Mouse (Mus musculus) midbrain, embryonic 14.5 days (tissue): Measurements from ENCODE around the gene Toe1. TPM values are rescaled to one million over a fixed set of nuclear protein-coding genes. Genes with fewer than 3 reads are reported as not detected.

Experiments
- ATAC-seq: fragments of 200-750 bp; cut with Nextera tagmentation; 2 replicates; pipeline ENCODE4 v1.8.0; 2017; ENCODE audit warnings: moderate number of reproducible peaks, moderate library complexity; ENCODE audit not compliant: low FRiP score, low TSS enrichment
- DNase-seq: peaks from one replicate; pipeline ENCODE4 v3.0.0-alpha.2; 2015
- H3K27ac ChIP-seq: fragments of 300-500 bp; sonication (generic); replicated peaks from 2 replicates; pipeline ENCODE4 v1.5.1; 2014; ENCODE audit warnings: mild to moderate bottlenecking, low read depth, low read length, moderate library complexity
- H3K27me3 ChIP-seq: fragments of 300-500 bp; sonication (generic); 2 replicates; pipeline ENCODE4 v1.6.1; 2014; ENCODE audit warnings: low read length, control low read depth, mixed read lengths; ENCODE audit not compliant: control insufficient read depth, insufficient read depth
- H3K36me3 ChIP-seq: fragments of 300-500 bp; sonication (generic); 2 replicates; pipeline ENCODE4 v1.6.1; 2014; ENCODE audit warnings: low read length, control low read depth; ENCODE audit not compliant: control insufficient read depth, insufficient read depth
- H3K4me1 ChIP-seq: fragments of 300-500 bp; sonication (generic); 2 replicates; pipeline ENCODE4 v1.6.1; 2014; ENCODE audit warnings: mild to moderate bottlenecking, antibody characterized with exemption, low read length, control low read depth; ENCODE audit not compliant: control insufficient read depth, insufficient read depth
- H3K4me2 ChIP-seq: fragments of 300-500 bp; sonication (generic); 2 replicates; pipeline ENCODE4 v1.6.1; 2014; ENCODE audit warnings: mild to moderate bottlenecking, low read length, moderate library complexity
- H3K4me3 ChIP-seq: fragments of 300-500 bp; sonication (generic); replicated peaks from 2 replicates; pipeline ENCODE4 v1.5.1; 2014; ENCODE audit warnings: low read depth, low read length
- H3K9ac ChIP-seq: fragments of 300-500 bp; sonication (generic); replicated peaks from 2 replicates; pipeline ENCODE4 v1.6.1; 2014; ENCODE audit warnings: mild to moderate bottlenecking, low read length, moderate library complexity
- H3K9me3 ChIP-seq: fragments of 300-500 bp; sonication (generic); 2 replicates; pipeline ENCODE4 v1.6.1; 2016; ENCODE audit warnings: low read length, control low read depth, mixed read lengths; ENCODE audit not compliant: control insufficient read depth
- WGBS: fragments of 180-500 bp; shearing (Covaris S2); extraction: QIAGEN DNeasy Blood & Tissue Kit; methylation state at CpG from one replicate; pipeline ENCODE4 v1.1.7; 2014; 5-methylcytosine and 5-hydroxymethylcytosine counted together
- polyA plus RNA-seq: library from polyadenylated mRNA; unstranded; fragments of >200 nt; fragmentation: Nextera tagmentation; extraction: Ambion mirVana; gene quantifications from 2 replicates; pipeline ENCODE4 v1.2.1, GENCODE M21; 2014

The Toe1 gene
- polyA plus RNA-seq, 1 experiment from 2014 or later = 30.4 TPM

DNA sequence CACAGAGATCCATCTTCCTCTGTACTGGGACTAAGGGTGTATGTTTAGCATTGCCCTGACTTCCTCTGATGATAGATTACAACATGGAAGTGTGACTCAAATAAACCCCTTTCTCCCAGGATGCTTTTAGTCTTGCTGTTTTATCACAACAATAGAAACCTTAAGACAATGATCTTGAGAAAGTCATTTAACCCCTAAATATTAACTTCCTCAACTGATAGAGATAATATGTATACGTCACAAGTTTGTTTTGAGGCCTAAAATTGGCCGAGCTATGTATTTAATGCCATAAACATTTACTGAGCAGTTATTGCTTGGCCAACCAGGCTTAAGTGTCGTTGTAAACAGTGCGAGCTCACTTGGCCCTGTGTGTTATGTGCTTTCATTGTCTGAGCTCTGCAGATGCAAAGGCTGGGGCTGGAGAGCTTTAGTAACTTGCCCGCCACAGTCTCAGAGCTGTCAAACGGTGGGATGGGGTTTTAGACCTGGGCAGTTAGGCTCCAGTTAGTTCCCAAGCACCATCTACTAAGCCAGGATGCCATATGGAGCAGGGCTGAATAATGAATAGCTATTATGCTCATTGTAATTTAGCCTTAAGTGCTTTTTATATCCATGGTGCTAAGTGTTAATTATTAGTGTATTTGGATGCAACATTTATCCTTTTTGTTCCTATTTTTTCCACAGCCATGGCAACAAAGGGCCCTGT is 22.1 kb upstream of the Toe1 start:
- Histone ChIP-seq H3K9me3 (no peaks in the 10 kb centered on the region), H3K27me3 (no peaks in the 10 kb centered on the region), H3K4me3 (no peak overlapping the region), H3K9ac (peak overlapping the region; percentile 44), H3K4me2 (no peak overlapping the region), H3K27ac (peak overlapping the region; percentile 43), H3K4me1 (peaks cover 9% of the 10 kb centered on the region), H3K36me3 (no peaks in the 10 kb centered on the region)
- WGBS = 31% methylated on average over 6 of the region's 6 CpGs
- DNase-seq (peak; percentile 24), ATAC-seq (no peak)

DNA sequence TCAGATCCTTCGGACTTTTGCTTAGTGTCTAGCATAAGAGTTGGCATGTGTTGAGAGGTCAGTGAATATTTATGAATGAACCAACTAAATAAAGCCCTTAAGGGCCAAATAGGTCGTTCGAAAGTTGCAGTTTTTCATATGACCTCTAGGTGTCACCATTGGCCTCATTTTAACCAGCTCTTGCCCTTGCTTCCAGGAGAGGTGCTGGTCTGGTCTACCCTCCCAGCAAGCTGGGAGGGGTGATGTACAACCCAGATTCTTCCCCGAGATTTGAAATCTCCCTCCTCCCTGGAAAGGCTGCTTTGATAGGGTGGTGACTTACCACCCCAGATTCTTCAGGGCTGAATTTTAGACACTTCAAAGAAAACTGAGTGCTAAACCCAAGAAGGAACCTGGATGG is 20.4 kb upstream of the Toe1 start:
- H3K27me3 ChIP-seq = no peaks in the 10 kb centered on the region
- ATAC-seq = peak; percentile 21; the same call in 1 of the 2 replicates
- no peak overlapping the region for H3K4me2 ChIP-seq
- H3K27ac ChIP-seq = no peak overlapping the region
- under 1% methylated on average over 4 of the region's 4 CpGs for WGBS
- peak; percentile 89 for DNase-seq
- H3K9me3 ChIP-seq = no peaks in the 10 kb centered on the region
- no peaks in the 10 kb centered on the region for H3K36me3 ChIP-seq
- H3K4me3 ChIP-seq = no peak overlapping the region
- peaks cover 9% of the 10 kb centered on the region for H3K4me1 ChIP-seq
- H3K9ac ChIP-seq = no peak overlapping the region

DNA sequence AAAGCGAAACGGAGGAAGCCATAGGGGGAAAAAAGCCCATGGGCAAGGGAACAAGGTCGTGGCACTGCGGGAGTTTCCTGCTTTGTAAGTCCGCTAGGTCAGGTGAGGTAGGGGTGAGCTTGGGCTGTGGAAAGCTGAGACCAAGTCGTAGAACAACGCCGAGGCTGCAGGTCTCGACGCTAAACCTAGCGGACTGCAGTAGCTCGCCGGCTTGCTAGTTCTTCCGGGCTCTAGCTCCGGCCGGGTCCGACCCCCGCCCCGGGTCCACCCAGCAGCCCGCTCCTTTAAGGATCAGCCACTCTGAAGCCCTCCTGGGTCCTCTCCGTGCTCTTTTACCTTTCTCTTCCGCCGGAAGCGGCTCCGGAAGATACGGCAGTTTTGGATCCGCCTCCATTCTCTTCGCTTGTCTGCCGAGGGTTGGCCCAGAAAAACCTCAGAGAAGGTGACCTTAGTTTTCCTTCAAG is 17.1 kb upstream of the Toe1 start:
- Histone ChIP-seq H3K4me1 (peaks cover 17% of the 10 kb centered on the region), H3K9ac (peak overlapping the region; percentile 69), H3K9me3 (no peaks in the 10 kb centered on the region), H3K27ac (peak overlapping the region; percentile 75), H3K4me2 (peak overlapping the region; percentile 71), H3K4me3 (peak overlapping the region; percentile 47), H3K36me3 (no peaks in the 10 kb centered on the region), H3K27me3 (peaks cover 19% of the 10 kb centered on the region; the same call in 1 of the 2 replicates)
- peak; percentile 89 for DNase-seq
- WGBS = under 1% methylated on average over 29 of the region's 29 CpGs
- peak; percentile 57; the same call in 1 of the 2 replicates for ATAC-seq

DNA sequence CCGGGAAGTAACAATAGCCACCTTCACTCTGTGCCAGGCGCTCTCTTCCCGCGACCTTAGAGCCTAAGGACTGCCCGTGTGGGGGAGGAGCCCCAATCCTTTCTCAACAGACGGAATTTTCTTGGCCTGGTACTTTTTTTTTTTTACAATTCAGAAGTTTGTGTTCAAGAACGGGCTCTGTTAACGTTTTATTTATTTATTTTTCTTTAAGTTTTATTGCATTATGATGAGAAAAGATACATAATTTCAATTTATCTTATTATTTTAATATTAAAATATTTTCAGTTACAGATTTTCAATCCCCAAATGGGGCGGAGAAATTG is 14.2 kb upstream of the Toe1 start, which contains the start of gene Hpdl:
Hpdl (minus strand) TSS at position 14 of the 323 bp plus-strand sequence.
- ATAC-seq (0 out of 2 replicates have a peak, but pooled peaks have one; percentile 33), DNase-seq (no peak)
- WGBS = 14% methylated on average over 9 of the region's 9 CpGs

DNA sequence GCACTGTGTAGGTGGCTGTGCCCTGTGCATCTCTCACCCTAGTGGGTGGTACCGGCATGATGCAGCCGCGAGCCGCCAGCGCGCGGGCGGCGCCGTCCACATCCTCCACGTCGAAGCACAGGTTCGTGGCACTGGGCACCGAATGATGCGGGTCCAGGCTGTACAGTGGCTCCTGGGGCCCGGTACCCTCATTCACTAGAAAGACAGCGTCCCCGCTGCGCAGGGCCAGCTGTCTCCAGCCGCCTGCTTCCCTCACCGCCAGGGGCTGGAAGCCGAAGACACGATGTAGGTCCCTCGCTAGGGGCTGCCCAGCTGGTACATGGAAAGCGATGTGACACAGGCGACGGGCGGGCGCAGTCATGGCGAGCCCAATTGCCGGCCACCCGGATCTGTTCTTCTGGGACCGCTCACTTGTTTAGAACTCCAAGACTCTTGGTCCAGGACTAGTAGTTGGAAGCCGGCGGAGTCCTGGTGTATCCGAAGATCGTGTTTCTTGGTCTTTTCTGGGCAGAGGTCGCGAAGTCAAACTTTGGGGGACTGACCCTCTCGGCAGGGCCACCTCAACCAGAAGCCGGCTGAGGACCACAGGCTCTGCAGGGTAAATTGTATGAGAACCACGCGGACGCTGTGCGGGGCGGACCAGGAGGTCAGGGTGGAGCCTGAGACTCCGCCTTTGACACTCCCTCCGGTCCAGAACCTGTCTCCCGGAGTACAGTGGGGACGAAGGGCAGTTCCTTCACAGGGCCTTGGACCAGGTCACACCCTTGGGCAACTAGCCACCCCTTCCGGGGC is 13.7 kb upstream of the Toe1 start:
- Histone ChIP-seq H3K4me1 (peaks cover 17% of the 10 kb centered on the region), H3K4me3 (peak overlapping the region; percentile 39), H3K36me3 (no peaks in the 10 kb centered on the region), H3K4me2 (peak overlapping the region; percentile 80), H3K9me3 (no peaks in the 10 kb centered on the region), H3K27ac (no peak overlapping the region), H3K27me3 (peaks cover 22% of the 10 kb centered on the region; the same call in 1 of the 2 replicates), H3K9ac (peak overlapping the region; percentile 43)
- DNase-seq = peak; percentile 77
- under 1% methylated on average over 51 of the region's 51 CpGs for WGBS
- peak; percentile 68 for ATAC-seq

More for the DNA sequence above, 14.2 kb upstream of the Toe1 start, which contains the start of gene Hpdl:
- no peaks in the 10 kb centered on the region for H3K9me3 ChIP-seq
- H3K36me3 ChIP-seq = no peaks in the 10 kb centered on the region
- peak within 1 kb of the TSS; percentile 43 for H3K9ac ChIP-seq
- H3K4me1 ChIP-seq = peaks cover 17% of the 10 kb centered on the region
- no peak within 1 kb of the TSS for H3K27ac ChIP-seq
- H3K4me3 ChIP-seq = peak within 1 kb of the TSS; percentile 39
- peak within 1 kb of the TSS; percentile 80 for H3K4me2 ChIP-seq
- H3K27me3 ChIP-seq = peaks cover 22% of the 10 kb centered on the region; the same call in 1 of the 2 replicates

DNA sequence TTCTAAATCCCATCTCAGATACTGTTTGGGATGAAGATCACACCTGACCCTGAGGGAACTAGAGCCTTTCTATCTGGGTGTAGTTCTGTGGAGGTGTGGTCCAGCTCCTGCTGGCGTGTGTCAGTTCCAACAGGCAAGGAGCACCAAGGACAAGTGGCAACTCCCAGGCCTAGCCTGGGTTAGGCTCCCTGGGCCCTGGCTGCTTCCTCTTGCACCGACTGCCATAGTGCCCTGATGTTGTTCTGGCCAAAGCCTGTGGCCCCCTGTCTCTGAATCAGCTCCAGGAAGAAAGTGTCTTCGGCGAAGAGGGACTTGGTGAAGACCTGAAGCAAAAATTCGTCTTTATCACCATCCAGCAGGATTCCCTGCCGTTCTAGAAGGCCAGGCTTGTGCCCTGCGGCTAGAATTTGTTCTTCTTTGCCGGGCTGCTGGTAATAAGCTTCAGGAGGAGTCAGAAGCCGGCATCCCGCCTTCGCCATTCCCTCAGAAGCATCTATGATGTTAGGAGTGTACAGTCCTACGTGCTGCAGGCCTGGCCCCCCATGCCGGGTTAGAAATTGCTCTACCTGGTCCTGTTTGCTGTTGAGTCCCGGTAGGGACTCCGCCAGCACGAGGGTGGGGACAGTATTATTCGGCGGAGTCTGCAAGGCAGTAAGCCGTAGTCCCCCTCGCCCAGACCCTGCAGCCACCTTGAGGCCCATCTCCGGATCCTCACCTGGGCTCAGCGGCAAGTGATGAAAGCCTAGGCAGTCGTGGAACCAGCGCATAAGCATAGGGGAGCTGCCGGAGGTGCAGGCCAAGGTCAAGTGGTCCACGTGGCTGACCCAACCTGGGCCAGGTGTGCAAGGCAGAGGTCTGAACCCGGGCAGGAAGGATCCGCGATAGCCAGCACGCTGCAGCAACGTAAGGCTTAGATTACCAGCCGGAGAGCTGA is 12.8 kb upstream of the Toe1 start:
- H3K27me3 ChIP-seq = peaks cover 22% of the 10 kb centered on the region; the same call in 1 of the 2 replicates
- peaks cover 13% of the 10 kb centered on the region for H3K4me1 ChIP-seq
- 19% methylated on average over 32 of the region's 32 CpGs for WGBS
- no peaks in the 10 kb centered on the region for H3K9me3 ChIP-seq
- H3K4me3 ChIP-seq = peak overlapping the region; percentile 39
- DNase-seq (peak; percentile 19), ATAC-seq (no peak)
- no peaks in the 10 kb centered on the region for H3K36me3 ChIP-seq
- H3K4me2 ChIP-seq = peak overlapping the region; percentile 80
- no peak overlapping the region for H3K27ac ChIP-seq
- H3K9ac ChIP-seq = peak overlapping the region; percentile 43; the same call in 1 of the 2 replicates

DNA sequence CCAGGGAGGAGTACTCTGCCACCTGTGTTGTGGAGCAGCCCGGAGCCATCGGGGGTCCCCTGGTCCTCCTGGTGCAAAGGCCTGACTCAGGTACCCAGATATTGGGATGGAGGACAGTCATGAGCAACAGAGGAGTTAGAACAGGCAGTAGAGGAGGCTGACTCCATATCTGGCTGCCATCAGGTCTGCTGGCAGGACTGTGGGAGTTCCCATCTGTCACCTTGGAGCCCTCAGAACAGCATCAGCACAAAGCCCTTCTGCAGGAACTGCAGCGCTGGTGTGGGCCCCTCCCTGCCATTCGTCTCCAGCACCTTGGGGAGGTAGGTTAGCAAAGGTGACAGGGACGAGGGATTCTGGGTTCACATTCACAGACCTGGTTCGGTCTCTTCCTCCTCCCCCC is 10.0 kb upstream of the Toe1 start:
- WGBS = 95% methylated on average over 6 of the region's 6 CpGs
- H3K4me3 ChIP-seq = no peak overlapping the region
- H3K27me3 ChIP-seq = peaks cover 22% of the 10 kb centered on the region; the same call in 1 of the 2 replicates
- H3K4me1 ChIP-seq = peaks cover 12% of the 10 kb centered on the region
- no peaks in the 10 kb centered on the region for H3K36me3 ChIP-seq
- DNase-seq = no peak
- H3K9ac ChIP-seq = no peak overlapping the region
- H3K27ac ChIP-seq = no peak overlapping the region
- H3K4me2 ChIP-seq = no peak overlapping the region
- no peak for ATAC-seq
- H3K9me3 ChIP-seq = no peaks in the 10 kb centered on the region

DNA sequence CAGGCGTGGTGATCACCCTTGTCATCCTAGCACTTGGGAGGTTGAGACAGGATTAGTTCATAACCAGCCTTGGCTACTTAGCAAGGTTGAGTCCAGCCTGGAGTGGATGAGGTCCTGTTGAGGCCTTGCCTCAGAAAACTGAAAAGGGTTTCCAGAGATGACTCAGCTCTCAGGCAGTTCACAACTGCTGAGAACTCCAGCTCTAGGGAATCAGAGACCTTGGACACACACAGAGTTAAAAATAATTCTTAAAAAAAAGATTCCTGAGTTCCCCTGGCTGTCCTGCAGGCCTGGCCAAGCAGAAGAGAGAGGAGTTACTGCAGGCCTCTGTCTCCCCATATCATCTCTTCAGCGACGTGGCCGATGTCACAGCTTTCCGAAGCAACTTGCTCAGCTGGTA is 7.8 kb upstream of the Toe1 start:
- no peak overlapping the region for H3K4me2 ChIP-seq
- DNase-seq = no peak
- H3K27me3 ChIP-seq = peaks cover 9% of the 10 kb centered on the region; the same call in 1 of the 2 replicates
- H3K36me3 ChIP-seq = no peaks in the 10 kb centered on the region
- no peaks in the 10 kb centered on the region for H3K4me1 ChIP-seq
- no peak overlapping the region for H3K27ac ChIP-seq
- no peak for ATAC-seq
- no peaks in the 10 kb centered on the region for H3K9me3 ChIP-seq
- WGBS = 89% methylated on average over 5 of the region's 5 CpGs
- no peak overlapping the region for H3K9ac ChIP-seq
- no peak overlapping the region for H3K4me3 ChIP-seq
